Mouse (Mus musculus) testis, adult 2 months (tissue): Measurements from ENCODE around the gene Klf13.

Experiments
- CTCF ChIP-seq: fragments of 200-500 bp; IDR thresholded peaks from 2 replicates; pipeline ENCODE4 v1.5.1; 2012; ENCODE audit warnings: low read depth, mild to moderate bottlenecking, inconsistent platforms, low read length, moderate library complexity; ENCODE audit not compliant: control insufficient read depth, insufficient read depth, insufficient replicate concordance
- POLR2A ChIP-seq: fragments of 200-500 bp; IDR thresholded peaks from 2 replicates; pipeline ENCODE4 v1.6.1; 2012; ENCODE audit warnings: low read depth, mild to moderate bottlenecking, inconsistent platforms, low read length, moderate library complexity; ENCODE audit not compliant: control insufficient read depth

DNA sequence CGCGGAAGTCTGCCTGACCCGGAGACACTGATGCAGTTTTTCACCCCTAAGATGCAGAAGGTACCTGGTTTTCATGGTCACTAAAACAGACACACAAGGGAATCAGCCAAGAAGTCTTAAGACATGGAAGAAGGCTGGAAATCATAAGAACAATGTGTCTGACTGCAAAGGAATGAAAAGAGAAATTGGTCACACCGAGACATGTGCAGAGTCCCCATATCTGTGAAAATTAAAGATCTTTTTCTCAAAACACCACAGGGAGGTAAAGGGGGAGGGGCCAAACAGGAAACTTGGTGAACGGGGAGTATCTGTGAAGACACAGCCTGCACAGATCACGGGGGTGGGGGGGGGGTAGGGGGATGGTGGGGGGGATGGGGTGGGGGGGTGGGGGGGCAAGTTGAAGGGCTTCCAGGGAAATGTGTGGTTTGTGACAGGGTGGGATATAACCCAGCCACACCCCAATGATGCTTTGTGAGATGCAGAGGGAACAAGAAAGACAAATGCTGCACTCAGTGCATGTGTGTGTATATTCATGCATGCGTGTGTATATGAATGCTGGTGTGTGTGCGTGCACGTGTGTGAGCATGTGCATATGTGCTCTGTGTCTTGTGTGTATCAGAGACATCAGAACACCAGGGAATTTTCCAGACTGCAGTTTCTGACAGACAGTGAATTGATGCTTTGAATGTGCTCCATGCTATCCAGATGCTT is 47.1 kb upstream of the Klf13 start:
- no peak for TF ChIP-seq POLR2A
- no peak for TF ChIP-seq CTCF
